Mouse (Mus musculus) spleen, adult 18-20 months (tissue): ENCODE results near the gene Gm42957.
"Not testable (repeated sequence)": the region's sequence is repeated elsewhere in the genome, so short reads cannot be mapped to it uniquely, and the experiment has no call there.

Experiments used
- DNase-seq, 2 experiments: peaks; one replicate each; pipeline ENCODE4 v3.0.0; 2022; ENCODE audit warnings: mixed read lengths in 2 of 2

Gm42957 gene

GRCm38 (mm10) chr3:96629729-96630600, 5.3 kb upstream of the Gm42957 start, which contains the start of gene Rbm8a:
Gene Rbm8a (plus strand): TSS chr3:96629933.
- peak; percentile 85 to 92 for DNase-seq

GRCm38 (mm10) chr3:96632058-96632457, 3.2 kb upstream of the Gm42957 start:
- DNase-seq: no peak

GRCm38 (mm10) chr3:96634015-96634414, 1.3 kb upstream of the Gm42957 start:
- no peak for DNase-seq

GRCm38 (mm10) chr3:96635906-96636305, 632 bp downstream of the Gm42957 start:
- DNase-seq: no peak

GRCm38 (mm10) chr3:96636448-96636847, 1.2 kb downstream of the Gm42957 start:
- DNase-seq: no peak

- peak; percentile 48 to 76 for DNase-seq
These were observed 3.9 kb downstream of the Gm42957 start for GRCm38 (mm10) chr3:96639219-96639618.

- DNase-seq: peak in 1 of 2 experiments; percentile 52
These were observed 9.9 kb downstream of the Gm42957 start, which contains the start of gene Itga10 for GRCm38 (mm10) chr3:96645018-96645649. Gene Itga10 (plus strand): TSS chr3:96645584.

GRCm38 (mm10) chr3:96647365-96647764, 12.1 kb downstream of the Gm42957 start:
- DNase-seq: no peak

GRCm38 (mm10) chr3:96660901-96661300, 25.6 kb downstream of the Gm42957 start:
- no peak for DNase-seq

GRCm38 (mm10) chr3:96662731-96663316, 27.6 kb downstream of the Gm42957 start:
- no peak for DNase-seq

- DNase-seq: peak; percentile 41 to 77
These were observed 28.4 kb downstream of the Gm42957 start for GRCm38 (mm10) chr3:96663432-96664239.

- DNase-seq: not testable (repeated sequence)
These were observed 30.6 kb downstream of the Gm42957 start for GRCm38 (mm10) chr3:96665732-96666363.

- no peak for DNase-seq
These were observed 31.6 kb downstream of the Gm42957 start for GRCm38 (mm10) chr3:96666916-96667315.

GRCm38 (mm10) chr3:96667316-96667715, 32.0 kb downstream of the Gm42957 start:
- DNase-seq: no peak

- no peak for DNase-seq
These were observed 33.3 kb downstream of the Gm42957 start for GRCm38 (mm10) chr3:96668424-96669067.

- DNase-seq: peak; percentile 71
These were observed 34.6 kb downstream of the Gm42957 start, which contains the start of gene Ankrd35 for GRCm38 (mm10) chr3:96669727-96670468. Gene Ankrd35 (plus strand): TSS chr3:96670131.

GRCm38 (mm10) chr3:96671519-96671918, 36.2 kb downstream of the Gm42957 start:
- no peak for DNase-seq

- no peak for DNase-seq
These were observed 38.2 kb downstream of the Gm42957 start for GRCm38 (mm10) chr3:96673514-96673913.

GRCm38 (mm10) chr3:96674442-96674841, 39.2 kb downstream of the Gm42957 start:
- DNase-seq: no peak

GRCm38 (mm10) chr3:96675171-96675570, 39.9 kb downstream of the Gm42957 start:
- no peak for DNase-seq

GRCm38 (mm10) chr3:96675690-96676089, 40.4 kb downstream of the Gm42957 start:
- no peak for DNase-seq
